Mouse (Mus musculus) bone marrow, adult 2 months (tissue): ENCODE measurements around the gene Pdzd8.

Experiments used
- CTCF ChIP-seq: fragments of 200-500 bp; IDR thresholded peaks from 2 replicates; pipeline ENCODE4 v1.5.1; 2011; ENCODE audit warnings: low read length, control low read depth; ENCODE audit not compliant: control insufficient read depth, insufficient read depth
- POLR2A ChIP-seq: fragments of 200-500 bp; IDR thresholded peaks from 2 replicates; pipeline ENCODE4 v1.6.1; 2011; ENCODE audit warnings: low read depth, mild to moderate bottlenecking, control low read depth, low read length, borderline replicate concordance; ENCODE audit not compliant: control insufficient read depth

DNA sequence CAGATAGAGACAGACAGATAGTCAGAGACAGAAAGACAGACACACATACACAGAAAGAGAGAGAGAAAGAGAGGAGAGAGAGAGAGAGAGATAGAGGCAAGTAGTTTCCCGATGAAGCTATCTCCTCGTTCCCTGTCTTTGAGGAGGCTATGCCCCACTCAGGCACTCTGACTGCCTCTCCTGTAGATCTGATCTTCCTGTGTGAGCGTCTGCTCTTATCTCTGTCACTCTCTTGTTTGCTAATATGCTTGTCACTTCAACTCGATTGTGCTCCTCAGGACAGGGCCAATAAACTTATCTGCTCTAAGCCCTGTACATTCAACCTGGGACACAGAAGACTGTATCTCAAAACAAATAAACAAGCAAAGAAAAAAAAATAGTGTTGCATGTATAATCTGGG lies 13.6 kb upstream of the Pdzd8 start:
- TF ChIP-seq POLR2A (no peak), CTCF (no peak)
